Mouse (Mus musculus) spleen, adult 2 months (tissue): ENCODE results near the gene A3galt2.

Source experiments
- CTCF ChIP-seq: fragments of 200-500 bp; IDR thresholded peaks from 2 replicates; pipeline ENCODE4 v1.5.1; 2011; ENCODE audit warnings: mild to moderate bottlenecking, inconsistent platforms; ENCODE audit not compliant: insufficient read depth, insufficient read length, insufficient replicate concordance; ENCODE audit errors: extremely low read depth
- POLR2A ChIP-seq: fragments of 200-500 bp; IDR thresholded peaks from 2 replicates; pipeline ENCODE4 v1.6.1; 2011; ENCODE audit warnings: low read depth, low read length, inconsistent platforms

- TF ChIP-seq CTCF: no peak
- no peak for TF ChIP-seq POLR2A
Measured at GRCm38 (mm10) chr4:128742379-128742970, 12.7 kb upstream of the A3galt2 start.
